Mouse (Mus musculus) B cell, adult 67 days (primary cell): Measurements from ENCODE around the gene Eid1. TPM values are rescaled to one million over a fixed set of nuclear protein-coding genes. Genes with fewer than 3 reads are reported as not detected.

ENCODE experiments used
- total RNA-seq, 2 experiments: library from RNA; stranded (reverse); gene quantifications; 4 replicates each; pipeline ENCODE4 v1.2.4; 2023

The Eid1 gene
- 10 to 100 TPM; 36.6 to 37.1 TPM for total RNA-seq

DNA sequence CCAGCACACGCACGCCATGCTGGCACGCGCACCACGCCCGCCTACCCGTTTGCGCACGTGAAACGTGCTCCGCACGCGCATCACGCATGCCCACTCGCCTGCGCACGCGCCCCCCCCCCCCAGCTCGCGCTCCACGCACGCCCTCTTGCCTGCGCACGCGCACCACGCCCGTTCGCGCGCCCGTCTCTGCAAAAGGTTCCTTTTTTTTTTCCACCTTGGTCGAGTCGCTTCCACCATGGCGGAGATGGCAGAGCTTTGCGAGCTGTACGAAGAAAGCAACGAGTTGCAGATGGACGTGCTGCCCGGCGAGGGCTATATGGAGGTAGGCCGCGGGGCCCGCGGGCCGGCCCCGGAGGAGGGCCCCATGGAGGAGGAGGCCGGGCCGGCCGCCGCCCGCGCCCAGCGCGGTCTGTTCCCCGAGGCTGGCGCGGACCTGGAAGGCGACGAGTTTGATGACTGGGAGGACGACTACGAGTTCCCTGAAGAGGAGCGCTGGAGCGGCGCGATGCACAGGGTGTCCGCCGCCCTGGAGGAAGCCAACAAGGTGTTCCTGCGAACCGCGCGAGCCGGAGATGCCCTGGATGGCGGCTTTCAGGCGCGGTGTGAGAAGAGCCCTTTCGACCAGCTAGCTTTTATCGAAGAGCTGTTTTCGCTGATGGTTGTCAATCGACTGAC, at the start of gene Eid1:
Eid1 (plus strand) TSS at position 139 of the 675 bp plus-strand sequence.

DNA sequence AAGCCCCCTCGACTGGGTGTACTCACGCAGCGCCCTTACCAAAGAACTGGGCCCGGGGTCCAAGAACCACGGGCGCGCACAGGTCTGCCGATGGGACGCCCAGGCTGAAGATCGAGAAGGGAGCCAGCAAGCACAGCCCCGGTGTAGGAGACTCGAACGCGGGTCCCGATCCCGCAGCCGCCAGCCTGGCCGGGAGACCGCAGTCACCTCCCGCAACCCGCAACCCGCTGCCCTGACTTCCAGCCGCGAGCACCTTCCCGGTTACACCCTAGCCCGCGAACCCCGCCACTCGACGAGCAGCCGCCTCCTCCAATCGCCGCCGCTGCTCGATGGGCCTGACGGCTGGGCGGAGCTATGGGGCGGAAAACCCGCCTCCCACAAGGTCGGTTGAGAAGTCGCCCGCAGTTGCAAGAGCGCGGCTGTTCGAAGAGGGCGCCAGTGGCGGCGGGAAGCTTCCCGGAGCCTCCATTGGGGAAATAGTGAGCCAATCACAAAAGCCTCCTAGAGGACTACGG, 48.0 kb upstream of the Eid1 start, which contains the start of gene Cep152:
Cep152 (minus strand) TSS at position 277 of the 515 bp plus-strand sequence.

DNA sequence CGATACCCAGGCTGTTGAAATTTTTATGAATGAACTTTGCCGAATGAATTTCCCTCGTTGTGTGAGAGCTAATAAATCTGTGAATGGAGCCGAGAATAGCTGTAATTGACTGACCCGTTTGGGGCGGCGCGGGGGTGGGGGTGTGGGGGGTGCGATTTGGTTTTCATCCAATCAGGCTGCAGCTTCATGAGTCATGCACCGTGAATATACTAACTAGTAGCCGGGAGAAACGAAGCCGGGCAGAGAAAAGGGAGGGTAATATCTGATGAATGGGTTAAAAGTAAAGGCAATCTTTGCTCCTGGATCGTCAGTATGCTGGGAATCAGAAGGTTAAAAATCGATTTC, 51.2 kb downstream of the Eid1 start, which contains the start of gene Shc4:
Shc4 (minus strand) TSS at position 63 of the 345 bp plus-strand sequence.

Other genes with a start within 250 kb of the Eid1 start
- gene Gm9913, start 168.0 kb upstream of the Eid1 start, total RNA-seq: not detected
- gene Fbn1, start 165.1 kb upstream of the Eid1 start, total RNA-seq: not detected
- gene Cep152, start 48.0 kb upstream of the Eid1 start, total RNA-seq: 10 to 100 TPM; 19.7 to 20.7 TPM
- gene Shc4, start 51.1 kb downstream of the Eid1 start, total RNA-seq: under 1 TPM; 0.21 to 0.35 TPM
- 10 to 100 TPM; 54.9 to 58.5 TPM for gene Secisbp2l, start 109.8 kb downstream of the Eid1 start, total RNA-seq
- 10 to 100 TPM; 23.1 to 24.7 TPM for gene Galk2, start 186.0 kb downstream of the Eid1 start, total RNA-seq
- 10 to 100 TPM; 58.9 to 70.3 TPM for gene Cops2, start 186.0 kb downstream of the Eid1 start, total RNA-seq